Mouse (Mus musculus) gastrocnemius, adult 2 months (tissue): ENCODE data around the gene Boc. TPM values are rescaled to one million over a fixed set of nuclear protein-coding genes. Genes with fewer than 3 reads are reported as not detected.
A peak's percentile ranks its signal among the peaks of the same experiment; 100 is the strongest.

Experiments
- DNase-seq: peaks from one replicate; pipeline ENCODE4 v3.0.0; 2022
- H3K27ac ChIP-seq: fragments of 200-600 bp; 2 replicates; pipeline ENCODE4 v1.8.1; 2022; ENCODE audit warnings: mild to moderate bottlenecking
- H3K4me3 ChIP-seq: fragments of 200-600 bp; 2 replicates; pipeline ENCODE4 v1.8.1; 2022; ENCODE audit warnings: mild to moderate bottlenecking, moderate library complexity
- CTCF ChIP-seq: fragments of 200-600 bp; IDR thresholded peaks from 2 replicates; pipeline ENCODE4 v1.8.1; 2022; ENCODE audit warnings: antibody characterized with exemption, mild to moderate bottlenecking, moderate library complexity
- intact Hi-C: fragments of 180-260 bp; cut with DNase I; formaldehyde crosslinking; loops from one replicate; pipeline ENCODE4 v1.15.1; 2025
- total RNA-seq, 2 experiments: library from RNA; stranded (reverse); gene quantifications; 2 replicates each; pipeline ENCODE4 v1.2.3; 2021

Gene Boc
- total RNA-seq, 2 experiments from 2014 or later, result 2.6 to 5.0 TPM

GRCm38 (mm10) chr16:44549867-44550679 is 8.6 kb downstream of the Boc start:
- DNase-seq, result no peak
- intact Hi-C loops, result no loop called here
- H3K27ac ChIP-seq, result no peak overlapping the region
- no peak overlapping the region for H3K4me3 ChIP-seq
- no peak for TF ChIP-seq CTCF

GRCm38 (mm10) chr16:44549381-44549780 is 9.3 kb downstream of the Boc start:
- intact Hi-C loops, result no loop called here
- no peak overlapping the region for H3K27ac ChIP-seq
- no peak overlapping the region for H3K4me3 ChIP-seq
- no peak for TF ChIP-seq CTCF
- DNase-seq, result no peak

- TF ChIP-seq CTCF, result no peak
- no peak for DNase-seq
- Histone ChIP-seq H3K4me3 (no peak overlapping the region), H3K27ac (no peak overlapping the region)
- intact Hi-C loops, result no loop called here
Measured at GRCm38 (mm10) chr16:44547976-44548375, 10.7 kb downstream of the Boc start.

- intact Hi-C loops, result no loop called here
- DNase-seq, result no peak
- no peak overlapping the region for H3K27ac ChIP-seq
- no peak for TF ChIP-seq CTCF
- H3K4me3 ChIP-seq, result no peak overlapping the region
Measured at GRCm38 (mm10) chr16:44546831-44547230, 11.9 kb downstream of the Boc start.

- no peak for TF ChIP-seq CTCF
- no peak for DNase-seq
- Histone ChIP-seq H3K4me3 (no peak overlapping the region), H3K27ac (no peak overlapping the region)
- intact Hi-C loops, result no loop called here
Measured at GRCm38 (mm10) chr16:44545939-44546338, 12.8 kb downstream of the Boc start.

GRCm38 (mm10) chr16:44545153-44545552 is 13.5 kb downstream of the Boc start:
- intact Hi-C loops, result no loop called here
- Histone ChIP-seq H3K4me3 (no peak overlapping the region), H3K27ac (no peak overlapping the region)
- no peak for TF ChIP-seq CTCF
- DNase-seq, result no peak

- no peak for DNase-seq
- no peak for TF ChIP-seq CTCF
- no peak overlapping the region for H3K4me3 ChIP-seq
- H3K27ac ChIP-seq, result peak overlapping the region; percentile 24; the same call in 1 of the 2 replicates
- intact Hi-C loops, result no loop called here
Measured at GRCm38 (mm10) chr16:44543098-44543497, 15.6 kb downstream of the Boc start.

- TF ChIP-seq CTCF, result no peak
- intact Hi-C loops, result no loop called here
- DNase-seq, result no peak
Measured at GRCm38 (mm10) chr16:44542029-44542690, 16.5 kb downstream of the Boc start.

GRCm38 (mm10) chr16:44539611-44540010 is 19.1 kb downstream of the Boc start:
- no peak overlapping the region for H3K27ac ChIP-seq
- no peak for TF ChIP-seq CTCF
- H3K4me3 ChIP-seq, result no peak overlapping the region
- intact Hi-C loops, result no loop called here
- no peak for DNase-seq

More at GRCm38 (mm10) chr16:44542029-44542690, 16.5 kb downstream of the Boc start:
- H3K27ac ChIP-seq, result peak overlapping the region; percentile 24
- H3K4me3 ChIP-seq, result no peak overlapping the region

GRCm38 (mm10) chr16:44538401-44539395 is 20.0 kb downstream of the Boc start:
- TF ChIP-seq CTCF, result no peak
- intact Hi-C loops, result no loop called here
- no peak overlapping the region for H3K4me3 ChIP-seq
- DNase-seq, result no peak
- H3K27ac ChIP-seq, result peak overlapping the region; percentile 4; the same call in 1 of the 2 replicates

GRCm38 (mm10) chr16:44534122-44534521 is 24.6 kb downstream of the Boc start:
- Histone ChIP-seq H3K27ac (no peak overlapping the region), H3K4me3 (no peak overlapping the region)
- no peak for DNase-seq
- intact Hi-C loops, result no loop called here
- no peak for TF ChIP-seq CTCF

GRCm38 (mm10) chr16:44533522-44533921 is 25.2 kb downstream of the Boc start:
- TF ChIP-seq CTCF, result no peak
- intact Hi-C loops, result no loop called here
- no peak for DNase-seq
- Histone ChIP-seq H3K4me3 (no peak overlapping the region), H3K27ac (no peak overlapping the region)

- no peak for TF ChIP-seq CTCF
- no peak for DNase-seq
- intact Hi-C loops, result no loop called here
- Histone ChIP-seq H3K4me3 (no peak overlapping the region), H3K27ac (no peak overlapping the region)
Measured at GRCm38 (mm10) chr16:44532851-44533250, 25.8 kb downstream of the Boc start.
